Mouse (Mus musculus) forebrain, embryonic 16.5 days (tissue): Measurements from ENCODE around the gene Bcl7b. TPM values are rescaled to one million over a fixed set of nuclear protein-coding genes. Genes with fewer than 3 reads are reported as not detected.
"Not testable (repeated sequence)": the region's sequence is repeated elsewhere in the genome, so short reads cannot be mapped to it uniquely, and the experiment has no call there.

Source experiments
- ATAC-seq: fragments of 200-750 bp; cut with Nextera tagmentation; 2 replicates; pipeline ENCODE4 v1.8.0; 2017; ENCODE audit warnings: mild to moderate bottlenecking, moderate library complexity
- H3K27ac ChIP-seq: fragments of 300-500 bp; sonication (generic); 2 replicates; pipeline ENCODE4 v1.5.1; 2014; ENCODE audit warnings: low read length, control low read depth
- H3K27me3 ChIP-seq: fragments of 300-500 bp; sonication (generic); replicated peaks from 2 replicates; pipeline ENCODE4 v1.6.1; 2014; ENCODE audit warnings: low read length; ENCODE audit not compliant: control insufficient read depth, insufficient read depth
- H3K36me3 ChIP-seq: fragments of 300-500 bp; sonication (generic); 2 replicates; pipeline ENCODE4 v1.6.1; 2014; ENCODE audit not compliant: control insufficient read depth, insufficient read depth
- H3K4me1 ChIP-seq: fragments of 300-500 bp; sonication (generic); replicated peaks from 2 replicates; pipeline ENCODE4 v1.6.1; 2014; ENCODE audit warnings: low read length; ENCODE audit not compliant: control insufficient read depth, insufficient read depth
- H3K4me2 ChIP-seq: fragments of 300-500 bp; sonication (generic); 2 replicates; pipeline ENCODE4 v1.6.1; 2014; ENCODE audit warnings: mild to moderate bottlenecking, low read length, control low read depth
- H3K4me3 ChIP-seq: fragments of 300-500 bp; sonication (generic); replicated peaks from 2 replicates; pipeline ENCODE4 v1.5.1; 2014; ENCODE audit warnings: mild to moderate bottlenecking, low read length, control low read depth
- H3K9ac ChIP-seq: fragments of 300-500 bp; sonication (generic); replicated peaks from 2 replicates; pipeline ENCODE4 v1.6.1; 2014; ENCODE audit warnings: low read depth, low read length, control low read depth
- H3K9me3 ChIP-seq: fragments of 300-500 bp; sonication (generic); 2 replicates; pipeline ENCODE4 v1.6.1; 2016; ENCODE audit warnings: low read length; ENCODE audit not compliant: control insufficient read depth
- WGBS: fragments of 180-500 bp; shearing (Covaris S2); extraction: QIAGEN DNeasy Blood & Tissue Kit; methylation state at CpG from one replicate; pipeline ENCODE4 v1.1.7; 2014; 5-methylcytosine and 5-hydroxymethylcytosine counted together
- microRNA-seq: library from miRNA; unstranded; fragments of <30 nt; microRNA quantifications from one replicate; pipeline ENCODE4, GENCODE M21; 2017
- polyA plus RNA-seq: library from polyadenylated mRNA; unstranded; fragments of >200 nt; fragmentation: Nextera tagmentation; extraction: Ambion mirVana; gene quantifications from 2 replicates; pipeline ENCODE4 v1.2.1, GENCODE M21; 2015

The Bcl7b gene
- polyA plus RNA-seq, 1 experiment from 2014 or later = 49.7 TPM

DNA sequence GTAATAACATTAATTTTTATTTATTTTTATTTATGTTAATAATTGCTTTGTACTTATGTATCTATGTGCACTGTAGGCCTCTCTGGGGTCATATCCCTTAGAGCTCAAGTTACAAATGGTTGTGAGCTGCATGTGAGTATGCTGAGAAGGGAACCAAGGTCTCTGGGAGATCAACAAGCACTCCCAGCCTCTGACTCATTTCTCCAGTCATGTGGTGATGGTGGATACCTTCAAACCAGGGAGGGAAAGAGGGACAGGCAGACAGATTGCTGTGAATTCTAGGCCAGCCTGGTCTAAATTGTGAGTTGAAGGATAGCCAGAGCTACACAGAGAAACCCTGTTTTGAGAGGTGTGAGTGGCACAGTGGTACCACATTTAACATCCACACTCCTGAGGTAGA lies 52.9 kb downstream of the Bcl7b start:
- H3K27me3 ChIP-seq = no peaks in the 10 kb centered on the region
- H3K9ac ChIP-seq = no peak overlapping the region
- H3K4me1 ChIP-seq = no peaks in the 10 kb centered on the region
- no peaks in the 10 kb centered on the region for H3K9me3 ChIP-seq
- no peak for ATAC-seq
- no peak overlapping the region for H3K27ac ChIP-seq
- no peak overlapping the region for H3K4me3 ChIP-seq
- no peak overlapping the region for H3K4me2 ChIP-seq
- H3K36me3 ChIP-seq = peaks cover 32% of the 10 kb centered on the region

DNA sequence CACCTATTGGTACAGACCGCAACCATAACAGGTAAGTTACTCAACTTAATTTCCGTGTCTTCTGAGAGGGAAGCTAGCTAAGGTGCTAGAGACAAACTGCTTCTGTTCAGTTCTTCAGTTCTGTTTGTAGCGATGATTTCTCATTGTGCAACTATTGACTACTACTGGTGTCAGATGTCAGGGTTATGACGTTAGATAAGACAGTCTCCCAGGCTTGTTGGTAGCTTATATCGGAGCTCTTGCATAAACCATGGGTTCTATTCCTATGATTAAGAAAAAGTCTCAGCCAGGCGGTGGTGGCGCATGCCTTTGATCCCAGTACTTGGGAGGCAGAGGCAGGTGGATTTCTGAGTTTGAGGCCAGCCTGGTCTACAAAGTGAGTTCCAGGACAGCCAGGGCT lies 54.0 kb downstream of the Bcl7b start:
- Histone ChIP-seq H3K9me3 (no peaks in the 10 kb centered on the region), H3K27ac (no peak overlapping the region)
- ATAC-seq = no peak

GRCm38 (mm10) chr5:135224169-135224568 lies 56.1 kb downstream of the Bcl7b start:
- Histone ChIP-seq H3K9ac (no peak overlapping the region), H3K27ac (no peak overlapping the region), H3K4me2 (no peak overlapping the region), H3K9me3 (no peaks in the 10 kb centered on the region), H3K36me3 (peaks cover 28% of the 10 kb centered on the region), H3K4me3 (no peak overlapping the region), H3K27me3 (no peaks in the 10 kb centered on the region), H3K4me1 (no peaks in the 10 kb centered on the region)
- WGBS = 98% methylated on average over 3 of the region's 3 CpGs
- ATAC-seq = no peak

More for the DNA sequence above, 54.0 kb downstream of the Bcl7b start:
- Histone ChIP-seq H3K36me3 (peaks cover 31% of the 10 kb centered on the region), H3K4me2 (no peak overlapping the region), H3K9ac (no peak overlapping the region), H3K4me1 (no peaks in the 10 kb centered on the region), H3K4me3 (no peak overlapping the region), H3K27me3 (no peaks in the 10 kb centered on the region)
- WGBS = 93% methylated on average over 7 of the region's 7 CpGs

DNA sequence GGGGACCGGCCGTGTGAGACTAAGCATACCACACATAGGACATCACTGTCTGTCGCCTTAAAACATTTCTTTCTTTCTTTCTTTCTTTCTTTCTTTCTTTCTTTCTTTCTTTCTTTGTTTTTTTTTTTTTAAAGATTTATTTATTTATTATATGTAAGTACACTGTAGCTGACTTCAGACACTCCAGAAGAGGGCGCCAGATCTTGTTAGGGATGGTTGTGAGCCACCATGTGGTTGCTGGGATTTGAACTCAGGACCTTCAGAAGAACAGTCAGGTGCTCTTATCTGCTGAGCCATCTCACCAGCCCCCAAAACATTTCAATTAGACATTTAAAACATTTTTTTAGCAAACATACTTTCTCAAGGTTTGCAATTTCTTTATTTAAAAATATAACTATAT lies 57.8 kb downstream of the Bcl7b start:
- not testable (repeated sequence) for H3K9me3 ChIP-seq, H3K4me2 ChIP-seq, H3K27ac ChIP-seq, H3K4me1 ChIP-seq, H3K4me3 ChIP-seq, ATAC-seq, H3K9ac ChIP-seq, H3K27me3 ChIP-seq
- H3K36me3 ChIP-seq = peaks cover 35% of the 10 kb centered on the region
- WGBS = 95% methylated on average over 4 of the region's 4 CpGs

GRCm38 (mm10) chr5:135230186-135230585 lies 62.1 kb downstream of the Bcl7b start:
- peaks cover 48% of the 10 kb centered on the region for H3K36me3 ChIP-seq
- no peak overlapping the region for H3K4me2 ChIP-seq
- WGBS = 86% methylated on average over 4 of the region's 4 CpGs
- no peak overlapping the region for H3K4me3 ChIP-seq
- H3K9me3 ChIP-seq = no peaks in the 10 kb centered on the region
- H3K4me1 ChIP-seq = no peaks in the 10 kb centered on the region
- H3K27ac ChIP-seq = no peak overlapping the region
- ATAC-seq = no peak
- H3K9ac ChIP-seq = no peak overlapping the region
- no peaks in the 10 kb centered on the region for H3K27me3 ChIP-seq

Small RNA genes within 50 kb of the gene (microRNA-seq; reads per million reads assigned to microRNA genes)
- not detected for gene Gm25315

Other genes with a start within 250 kb of the Bcl7b start
- gene Mettl27, start 235.9 kb upstream of the Bcl7b start, polyA plus RNA-seq = 8.4 and 10.6 TPM in 2 replicates
- gene Cldn4, start 221.3 kb upstream of the Bcl7b start, polyA plus RNA-seq = not detected in 2 replicates
- gene Cldn3, start 182.1 kb upstream of the Bcl7b start, polyA plus RNA-seq = 13.0 and 13.6 TPM in 2 replicates
- 70.6 and 78.0 TPM in 2 replicates for gene Abhd11, start 159.1 kb upstream of the Bcl7b start, polyA plus RNA-seq
- 81.6 and 110 TPM in 2 replicates for gene Stx1a, start 144.8 kb upstream of the Bcl7b start, polyA plus RNA-seq
- 35.2 and 40.4 TPM in 2 replicates for gene Dnajc30, start 104.1 kb upstream of the Bcl7b start, polyA plus RNA-seq
- 81.9 and 96.3 TPM in 2 replicates for gene Bud23, start 103.3 kb upstream of the Bcl7b start, polyA plus RNA-seq
- 27.2 and 27.7 TPM in 2 replicates for gene Vps37d, start 90.0 kb upstream of the Bcl7b start, polyA plus RNA-seq
- gene Mlxipl, start 78.4 kb upstream of the Bcl7b start, polyA plus RNA-seq = 0.68 and 0.76 TPM in 2 replicates
- 19.2 and 22.0 TPM in 2 replicates for gene Tbl2, start 18.6 kb upstream of the Bcl7b start, polyA plus RNA-seq
- gene Baz1b, start 19.0 kb downstream of the Bcl7b start, polyA plus RNA-seq = 34.4 and 39.4 TPM in 2 replicates
- 11.9 and 12.4 TPM in 2 replicates for gene Fzd9, start 82.9 kb downstream of the Bcl7b start, polyA plus RNA-seq
- not detected in 2 replicates for gene Fkbp6, start 181.8 kb downstream of the Bcl7b start, polyA plus RNA-seq
- not detected in 2 replicates for gene Trim50, start 185.0 kb downstream of the Bcl7b start, polyA plus RNA-seq
- gene Nsun5, start 201.7 kb downstream of the Bcl7b start, polyA plus RNA-seq = 38.0 and 41.8 TPM in 2 replicates
- 11.4 and 11.7 TPM in 2 replicates for gene Pom121, start 226.3 kb downstream of the Bcl7b start, polyA plus RNA-seq